In genomic region chr10:84910194-84910593, GRCm38 (mm10) we compare ENCODE assay signal across 21 mouse cellular contexts. TPM values are rescaled to one million over a fixed set of nuclear protein-coding genes. Genes with fewer than 3 reads are reported as not detected.
DNase-seq lines count a peak whose midpoint lies in the region; ATAC-seq and TF ChIP-seq lines count a peak whose summit lies in the region.
"Had no signal": no experiment of that assay in that cellular context is flagged by ENCODE, and none has a peak within 500 bp of the region (broad histone marks: within the 10 kb centered on the region; RNA-seq: fewer than 3 reads in every experiment).

No protein-coding gene starts in this region.

- 15% methylated on average over 7 of the region's 7 CpGs for WGBS in forebrain, embryonic 10.5 days
- 7% methylated on average over 7 of the region's 7 CpGs for WGBS in forebrain, embryonic 15.5 days
- 13% methylated on average over 7 of the region's 7 CpGs for WGBS in hindbrain, postnatal 0 days
- 59% methylated on average over 7 of the region's 7 CpGs for WGBS in stomach, postnatal 0 days

- no peak for ATAC-seq in forebrain, embryonic 15.5 days (replicated peaks)
- no peak for ATAC-seq in hindbrain, postnatal 0 days
- ATAC-seq in stomach, postnatal 0 days (ENCODE audit: low FRiP score, low TSS enrichment): no peak
- ATAC-seq in CD4-positive, CD25-positive, alpha-beta regulatory T cell, adult 4 months: no peak
- ATAC-seq: intestine, embryonic 16.5 days had no signal

- peaks cover 44% of the 10 kb centered on the region for H3K4me1 ChIP-seq in forebrain, embryonic 10.5 days
- H3K4me1 ChIP-seq in forebrain, embryonic 15.5 days: peaks cover 15% of the 10 kb centered on the region
- H3K4me1 ChIP-seq in hindbrain, postnatal 0 days (ENCODE audit: insufficient read depth, low read length): peaks cover 14% of the 10 kb centered on the region
- H3K4me1 ChIP-seq in stomach, postnatal 0 days (replicated peaks; ENCODE audit: control insufficient read depth, insufficient read depth): no peaks in the 10 kb centered on the region
- H3K4me1 ChIP-seq: limb, embryonic 13.5 days; liver, embryonic 13.5 days had no signal

- intact Hi-C loops in left cerebral cortex, adult 2 months (cut with DNase I): no loop called here
- intact Hi-C loops in left cerebral cortex, postnatal 14 days (cut with DNase I): loop anchor here (10.0 kb wide), 1 partner anchor 135 kb away; no protein-coding TSS in a partner anchor

- H3K4me3 ChIP-seq in forebrain, embryonic 10.5 days: no peak overlapping the region
- no peak overlapping the region for H3K4me3 ChIP-seq in forebrain, embryonic 15.5 days
- no peak overlapping the region for H3K4me3 ChIP-seq in left cerebral cortex, adult 2 months
- H3K4me3 ChIP-seq in hindbrain, postnatal 0 days (ENCODE audit: low read length): no peak overlapping the region
- no peak overlapping the region for H3K4me3 ChIP-seq in stomach, postnatal 0 days (ENCODE audit: low read depth, low read length)
- H3K4me3 ChIP-seq: gastrocnemius, adult 2 months; heart, embryonic 13.5 days; kidney, embryonic 15.5 days; limb, embryonic 13.5 days; liver, embryonic 13.5 days had no signal

- peaks cover 80% of the 10 kb centered on the region for H3K27me3 ChIP-seq in forebrain, embryonic 10.5 days (ENCODE audit: poor library complexity, severe bottlenecking)
- peaks cover 3% of the 10 kb centered on the region; the same call in 1 of the 2 replicates for H3K27me3 ChIP-seq in forebrain, embryonic 15.5 days
- no peaks in the 10 kb centered on the region for H3K27me3 ChIP-seq in hindbrain, postnatal 0 days (ENCODE audit: insufficient read depth, low read length)
- no peaks in the 10 kb centered on the region for H3K27me3 ChIP-seq in stomach, postnatal 0 days (ENCODE audit: control insufficient read depth, insufficient read depth, low read length)
- H3K27me3 ChIP-seq: heart, embryonic 13.5 days; limb, embryonic 13.5 days had no signal

- no peak for DNase-seq in forebrain, embryonic 10.5 days (ENCODE audit: extremely low spot score, low spot score)
- DNase-seq in left cerebral cortex, adult 2 months (ENCODE audit: extremely low spot score in 1 of 2, low spot score in 2 of 2): no peak
- no peak for DNase-seq in left cerebral cortex, postnatal 14 days (ENCODE audit: low spot score in 2 of 2)
- DNase-seq in R1 (ENCODE audit: low read depth, low spot score): peak; percentile 92
- no peak for DNase-seq in hindbrain, postnatal 0 days (ENCODE audit: low spot score)
- DNase-seq in stomach, postnatal 0 days (ENCODE audit: low spot score): no peak
- DNase-seq: adrenal gland, adult 2 months; cerebellum, adult 9-10 months; gastrocnemius, adult 2 months; heart, postnatal 36 days; kidney, postnatal 4 days; liver, embryonic 13.5 days; lung, embryonic 14.5 days; lung, postnatal 36 days; right cerebral cortex, postnatal 4 days had no signal

- no peak overlapping the region for H3K4me2 ChIP-seq in forebrain, embryonic 15.5 days (replicated peaks)
- no peak overlapping the region for H3K4me2 ChIP-seq in hindbrain, postnatal 0 days (ENCODE audit: low read depth, low read length)
- H3K4me2 ChIP-seq in stomach, postnatal 0 days (replicated peaks; ENCODE audit: low read depth): no peak overlapping the region
- H3K4me2 ChIP-seq: kidney, embryonic 15.5 days; limb, embryonic 13.5 days; liver, embryonic 13.5 days; lung, embryonic 14.5 days had no signal

- TF ChIP-seq CTCF in left cerebral cortex, adult 2 months (IDR thresholded peaks at IDR 0.05): no peak
- TF ChIP-seq CTCF in hindbrain, postnatal 0 days (IDR thresholded peaks at IDR 0.05; ENCODE audit: low read depth): no peak
- TF ChIP-seq CTCF in stomach, postnatal 0 days (IDR thresholded peaks at IDR 0.05; ENCODE audit: low read depth): no peak

- no peak overlapping the region for H3K9ac ChIP-seq in forebrain, embryonic 15.5 days (replicated peaks)
- H3K9ac ChIP-seq in hindbrain, postnatal 0 days (replicated peaks; ENCODE audit: low read length): no peak overlapping the region
- H3K9ac ChIP-seq in stomach, postnatal 0 days (ENCODE audit: low read length): no peak overlapping the region
- H3K9ac ChIP-seq: heart, embryonic 13.5 days; kidney, embryonic 15.5 days; limb, embryonic 13.5 days; liver, embryonic 13.5 days; lung, embryonic 14.5 days had no signal

- peaks cover 23% of the 10 kb centered on the region for H3K36me3 ChIP-seq in forebrain, embryonic 10.5 days (replicated peaks)
- no peaks in the 10 kb centered on the region for H3K36me3 ChIP-seq in forebrain, embryonic 15.5 days
- no peaks in the 10 kb centered on the region for H3K36me3 ChIP-seq in hindbrain, postnatal 0 days (ENCODE audit: insufficient read depth, low read length)
- H3K36me3 ChIP-seq in stomach, postnatal 0 days (ENCODE audit: control insufficient read depth, insufficient read depth, low read length): no peaks in the 10 kb centered on the region
- H3K36me3 ChIP-seq: heart, embryonic 13.5 days; kidney, embryonic 15.5 days; limb, embryonic 13.5 days; liver, embryonic 13.5 days had no signal

- H3K9me3 ChIP-seq in forebrain, embryonic 10.5 days: no peaks in the 10 kb centered on the region
- no peaks in the 10 kb centered on the region for H3K9me3 ChIP-seq in forebrain, embryonic 15.5 days
- H3K9me3 ChIP-seq in hindbrain, postnatal 0 days (ENCODE audit: low read length): no peaks in the 10 kb centered on the region
- H3K9me3 ChIP-seq in stomach, postnatal 0 days (ENCODE audit: control insufficient read depth, low read length): no peaks in the 10 kb centered on the region
- H3K9me3 ChIP-seq: heart, embryonic 13.5 days; kidney, embryonic 15.5 days; limb, embryonic 13.5 days; liver, embryonic 13.5 days had no signal

- peak overlapping the region; percentile 44 for H3K27ac ChIP-seq in forebrain, embryonic 10.5 days
- H3K27ac ChIP-seq in forebrain, embryonic 15.5 days (replicated peaks): no peak overlapping the region
- peak overlapping the region; percentile 74; the same call in 1 of the 2 replicates for H3K27ac ChIP-seq in left cerebral cortex, adult 2 months
- H3K27ac ChIP-seq in hindbrain, postnatal 0 days: peak overlapping the region; percentile 20; the same call in 1 of the 2 replicates
- no peak overlapping the region for H3K27ac ChIP-seq in stomach, postnatal 0 days (replicated peaks)
- H3K27ac ChIP-seq: gastrocnemius, adult 2 months; heart, embryonic 13.5 days; kidney, embryonic 15.5 days; limb, embryonic 13.5 days; liver, embryonic 13.5 days had no signal

- no peak for TF ChIP-seq EP300 in stomach, postnatal 0 days (optimal IDR thresholded peaks at IDR 0.05)

RNA-seq across cellular contexts. Expression of gene Ric8b, which starts 7.2 kb away (rescaled TPM):
- polyA plus RNA-seq in forebrain, embryonic 10.5 days (2016; fragmentation: Nextera tagmentation; extraction: Ambion mirVana): 25.3 and 27.8 TPM in 2 replicates
- polyA plus RNA-seq in forebrain, embryonic 15.5 days (2015; fragmentation: Nextera tagmentation; extraction: Ambion mirVana): 40.5 and 43.6 TPM in 2 replicates
- total RNA-seq in left cerebral cortex, adult 2 months (2021): 10 to 100 TPM; 57.5 to 57.7 TPM
- 10 to 100 TPM; 42.7 to 43.8 TPM for total RNA-seq in left cerebral cortex, postnatal 14 days (2021)
- total RNA-seq in hindbrain, postnatal 0 days (2014; rRNA removed): 47.6 and 49.6 TPM in 2 replicates
- 30.6 and 33.8 TPM in 2 replicates for polyA plus RNA-seq in hindbrain, postnatal 0 days (2015; fragmentation: Nextera tagmentation; extraction: Ambion mirVana)
- polyA plus RNA-seq in stomach, postnatal 0 days (2015; fragmentation: Nextera tagmentation; extraction: Ambion mirVana): 7.3 and 7.4 TPM in 2 replicates
- polyA plus RNA-seq in CD4-positive, CD25-positive, alpha-beta regulatory T cell, adult 4 months (2017; shearing (Covaris generic)): 1 to 10 TPM; 6.3 to 7.2 TPM

Comparison
In these comparisons a context has a peak if more than half of its experiments do, and no peak if none do; other contexts are left out.
1. H3K27ac ChIP-seq: peak in forebrain, embryonic 10.5 days (single experiment), left cerebral cortex, adult 2 months (single experiment) and hindbrain, postnatal 0 days (single experiment); none in forebrain, embryonic 15.5 days (single experiment) and stomach, postnatal 0 days (single experiment).